Mouse (Mus musculus): ENCODE measurements at regions not wholly inside any gene's neighbourhood (a gene's known extent, or its start where the extent isn't known, plus 50 kb on each side); places are given as distances from the start of the nearest gene placed in this dataset.
A peak's percentile ranks its signal among the peaks of the same experiment; 100 is the strongest.

- peak; percentile 46 for DNase-seq (ENCODE audit: extremely low spot score)
Measured at GRCm38 (mm10) chr5:103309806-103310525, 98.8 kb upstream of the Mapk10 start.

DNA sequence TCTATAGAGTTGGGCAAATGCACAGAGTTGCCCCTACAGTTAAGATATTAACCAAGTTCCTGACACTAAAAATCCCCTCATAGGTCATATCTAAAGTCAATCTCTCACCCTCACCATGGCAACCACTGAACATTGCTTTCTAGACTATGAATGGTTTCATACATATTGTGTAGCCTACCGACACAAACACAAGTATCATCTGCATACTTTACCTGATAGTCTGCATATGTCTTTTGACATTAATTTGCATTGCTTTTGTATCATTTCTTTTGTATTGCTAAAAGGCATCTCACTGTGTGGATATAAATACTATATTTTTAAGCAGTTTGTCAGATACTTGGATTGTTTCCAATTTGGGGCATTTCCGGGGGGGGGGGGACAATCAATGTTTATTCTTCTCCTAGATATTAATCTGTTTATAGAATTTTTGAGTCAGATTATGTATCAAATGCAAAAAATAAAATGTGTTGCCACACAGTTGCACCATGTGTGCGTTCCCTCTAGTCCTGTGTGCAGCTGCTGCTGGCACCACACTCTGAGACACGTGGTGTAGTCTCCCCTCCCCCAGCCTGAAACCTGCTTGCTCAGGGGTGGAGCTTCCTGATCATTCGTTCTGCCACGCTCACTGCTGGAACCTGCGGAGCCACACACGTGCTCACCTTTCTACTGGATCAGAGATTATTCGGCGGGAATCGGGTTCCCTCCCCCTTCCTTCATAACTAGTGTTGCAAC, 94.7 kb upstream of the Mapk10 start:
- DNase-seq (ENCODE audit: extremely low spot score) = no peak

DNA sequence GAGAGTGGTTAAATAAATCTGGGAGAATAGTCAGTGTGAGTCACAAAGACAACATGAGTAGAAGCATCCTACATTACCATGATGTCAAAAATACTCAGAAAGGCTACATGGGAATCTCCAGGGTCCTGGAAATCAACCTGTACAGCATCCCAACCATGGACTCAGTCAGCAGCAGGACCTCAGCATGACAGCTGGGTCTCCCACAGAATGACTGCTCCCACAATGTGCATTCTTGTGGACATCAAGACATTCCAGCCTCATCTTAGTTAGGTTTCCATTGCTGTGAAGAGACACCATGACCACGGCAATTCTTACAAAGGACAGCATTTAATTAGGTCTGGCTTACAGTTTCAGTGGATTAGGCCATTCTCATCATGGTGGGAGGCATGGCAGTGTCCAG, 93.8 kb upstream of the Mapk10 start:
- DNase-seq (ENCODE audit: extremely low spot score) = no peak

DNA sequence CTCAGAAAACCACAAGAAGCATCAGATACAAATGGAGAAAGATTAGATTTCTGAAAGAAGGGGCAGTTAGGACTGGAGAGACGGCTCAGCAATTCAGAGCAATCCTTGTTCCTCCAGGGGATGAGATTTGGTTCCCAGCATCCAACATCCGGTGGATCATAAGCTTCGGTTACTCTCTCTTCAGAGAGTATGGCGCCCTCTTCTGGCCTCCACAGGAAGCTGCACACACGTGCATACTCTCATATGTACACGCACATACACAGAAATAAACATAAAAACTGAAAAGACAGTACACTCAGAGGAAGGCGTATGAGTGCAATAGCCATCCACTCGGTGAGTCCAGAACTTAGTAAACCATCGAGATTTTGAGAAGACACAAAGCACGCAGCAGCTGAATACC, 91.6 kb upstream of the Mapk10 start:
- no peak for DNase-seq (ENCODE audit: extremely low spot score)

- no peak for DNase-seq (ENCODE audit: extremely low spot score)
Measured at GRCm38 (mm10) chr5:103301303-103301702, 90.2 kb upstream of the Mapk10 start.

- no peak for DNase-seq (ENCODE audit: extremely low spot score)
Measured at GRCm38 (mm10) chr5:103293953-103294352, 82.8 kb upstream of the Mapk10 start.

DNA sequence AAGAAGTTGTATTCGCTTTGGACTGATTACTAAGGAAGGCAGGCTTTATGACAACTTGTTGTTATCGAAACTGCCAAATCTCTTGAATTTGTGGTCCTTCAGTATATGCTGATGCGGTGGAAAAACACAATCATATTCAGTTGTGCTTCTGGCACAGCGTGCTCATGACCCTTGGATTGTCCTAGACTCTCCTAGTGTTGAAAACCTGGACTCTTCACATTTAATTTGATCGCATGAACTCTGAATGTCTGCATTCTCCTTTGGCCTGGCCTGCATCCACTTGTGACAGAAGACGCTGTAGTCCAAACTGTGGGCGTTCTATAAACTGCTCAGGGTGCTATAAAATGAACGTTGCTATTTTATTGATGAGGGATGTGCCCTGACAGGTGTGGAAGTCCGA, 80.6 kb upstream of the Mapk10 start:
- DNase-seq (ENCODE audit: extremely low spot score) = no peak

DNA sequence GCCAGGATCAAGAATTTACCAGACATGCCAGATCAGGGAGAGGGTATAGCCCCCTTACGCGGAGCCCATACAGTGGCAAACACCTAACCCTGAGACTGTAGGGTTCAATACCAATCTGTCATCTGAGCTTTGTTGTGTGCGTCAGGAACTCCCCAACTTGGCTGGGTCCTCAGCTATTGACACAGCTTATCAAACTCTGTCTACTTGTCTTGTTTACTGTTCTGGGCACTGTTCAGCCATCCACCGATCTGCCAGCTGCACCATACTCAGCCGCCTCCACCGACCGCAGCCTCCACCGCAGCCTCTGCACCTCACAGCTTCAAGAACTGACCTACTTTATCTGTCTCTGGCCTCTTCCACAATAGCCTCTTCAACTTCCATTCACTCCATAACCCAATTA, 80.1 kb upstream of the Mapk10 start:
- no peak for DNase-seq (ENCODE audit: extremely low spot score)

DNA sequence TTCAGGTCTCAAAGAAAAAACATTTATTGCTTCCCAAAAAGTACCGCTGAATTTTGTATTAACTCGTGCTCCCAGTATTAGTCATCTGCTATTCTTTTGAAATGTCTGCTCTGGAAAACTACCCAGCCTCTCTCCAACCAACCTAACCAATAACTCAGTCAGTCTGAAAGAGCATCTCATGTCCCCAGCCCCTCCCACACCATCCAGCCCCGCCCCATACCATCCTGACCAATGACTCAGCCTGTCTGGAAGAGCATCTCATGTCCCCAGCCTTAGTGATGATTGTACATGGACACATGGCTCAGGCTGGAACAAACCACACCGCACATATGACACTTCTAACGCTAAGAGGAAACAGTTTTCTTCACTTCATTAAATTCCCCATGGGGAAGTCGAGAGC, 58.1 kb upstream of the Mapk10 start:
- DNase-seq (ENCODE audit: extremely low spot score) = no peak

DNA sequence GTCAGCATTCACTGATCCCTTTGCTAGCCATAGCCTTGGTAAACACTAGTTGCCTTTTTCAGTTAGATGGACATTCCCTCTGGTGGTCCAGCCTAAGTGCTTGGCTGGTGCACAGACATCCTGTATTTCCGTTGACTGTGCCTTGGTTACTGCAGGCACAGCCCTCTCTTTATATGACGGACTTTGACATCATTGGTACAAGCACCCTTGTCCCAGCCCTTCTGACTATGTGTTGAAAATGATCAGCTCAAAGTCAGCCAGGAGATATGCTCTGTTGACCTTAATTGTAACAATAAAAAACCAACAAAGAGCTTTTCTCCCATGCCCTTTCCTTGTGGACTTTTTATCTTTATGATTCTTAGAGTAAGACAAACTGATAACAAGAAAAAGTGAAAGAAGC, 53.8 kb upstream of the Mapk10 start:
- no peak for DNase-seq (ENCODE audit: extremely low spot score)

DNA sequence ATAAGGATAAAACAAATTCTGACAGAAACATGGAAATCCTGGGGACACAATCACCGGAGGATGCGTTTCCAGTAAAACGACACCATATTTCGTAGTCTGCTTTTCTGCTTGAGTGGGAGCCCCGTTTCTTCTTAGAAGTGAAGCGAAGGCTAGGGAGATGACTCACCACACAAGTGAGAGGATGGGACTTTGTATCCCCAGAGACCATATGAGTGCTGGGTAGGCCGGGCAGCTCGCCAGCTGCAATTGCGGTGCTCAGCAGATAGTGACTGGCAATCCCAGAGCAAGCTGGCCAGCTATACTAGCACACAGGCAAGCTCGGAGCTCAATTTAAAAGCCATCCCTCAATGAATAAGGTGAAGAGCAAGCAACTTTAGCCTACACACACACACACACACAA, 50.3 kb upstream of the Mapk10 start:
- no peak for DNase-seq (ENCODE audit: extremely low spot score)

Data from embryo, embryonic 9.5 days (tissue).